Mouse (Mus musculus): ENCODE results near the gene Slc38a9.

DNA sequence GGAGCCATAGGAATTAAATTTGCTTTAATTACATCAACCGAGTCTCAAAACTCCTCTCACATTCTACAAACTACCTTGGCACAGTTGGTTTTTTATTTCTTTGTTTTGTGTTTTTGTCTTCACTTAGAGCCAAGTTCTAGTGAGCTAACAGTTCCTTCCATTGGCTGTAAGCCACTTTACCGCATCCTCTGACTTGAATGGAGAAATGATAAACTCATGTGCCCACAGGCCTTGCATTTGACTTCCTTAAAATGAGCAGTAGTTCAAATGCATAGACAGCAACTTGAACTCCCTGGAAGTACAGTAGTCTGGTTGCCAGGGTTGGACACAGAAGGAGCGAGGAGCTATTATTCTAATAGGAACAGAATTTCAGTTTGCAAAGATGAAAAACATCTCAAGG, 17.7 kb upstream of the Slc38a9 start:
- TF ChIP-seq CTCF (IDR thresholded peaks at IDR 0.05; ENCODE audit: low read depth) (no peak), EP300 (IDR thresholded peaks at IDR 0.05; ENCODE audit: low read depth) (no peak)

Measured in liver, embryonic 14.5 days (tissue).